Mouse (Mus musculus) adrenal gland, adult 10 weeks (tissue): Measurements from ENCODE around the gene Rpl18. TPM values are rescaled to one million over a fixed set of nuclear protein-coding genes. Genes with fewer than 3 reads are reported as not detected.

Experiments used
- polyA plus RNA-seq: library from polyadenylated mRNA; stranded (reverse); fragments of 350-450 nt; fragmentation: Illumina TruSeq; extraction: RNeasy Lipid Tissue Mini Kit (QIAGEN cat#74804); gene quantifications from one replicate; pipeline ENCODE4 v1.2.3, GENCODE M21; 2014; ENCODE audit warnings: low read depth, low replicate concordance

Rpl18 gene
- not detected for polyA plus RNA-seq

GRCm38 (mm10) chr7:45715090-45715708 is at the start of gene Rpl18:
Rpl18 (plus strand) TSS chr7:45715457.

GRCm38 (mm10) chr7:45666161-45666560 is 49.1 kb upstream of the Rpl18 start, which contains the start of gene Fut2:
Fut2 (minus strand) TSS chr7:45666394.

GRCm38 (mm10) chr7:45683396-45684050 is 31.7 kb upstream of the Rpl18 start, which contains the start of gene Ntn5:
Ntn5 (plus strand) TSS chr7:45684022.

GRCm38 (mm10) chr7:45693921-45694591 is 21.2 kb upstream of the Rpl18 start, which contains the start of gene Sec1:
Sec1 (minus strand) TSS chr7:45694402.

GRCm38 (mm10) chr7:45699523-45700141 is 15.6 kb upstream of the Rpl18 start, which contains the start of gene Car11:
Car11 (plus strand) TSS chr7:45699843.

GRCm38 (mm10) chr7:45704730-45705442 is 10.4 kb upstream of the Rpl18 start, which contains the start of gene Dbp:
Dbp (plus strand) TSS chr7:45705088.

GRCm38 (mm10) chr7:45717918-45718297 is 2.7 kb downstream of the Rpl18 start, which contains the start of gene Sphk2:
Sphk2 (minus strand) TSS chr7:45718002.

GRCm38 (mm10) chr7:45720413-45721233 is 5.4 kb downstream of the Rpl18 start, which contains the start of gene Fam83e:
Fam83e (plus strand) TSS chr7:45721212.

GRCm38 (mm10) chr7:45725713-45726112 is 10.5 kb downstream of the Rpl18 start, which contains the start of gene Spaca4:
Spaca4 (minus strand) TSS chr7:45725813.

Other genes with a start within 250 kb of the Rpl18 start
- 1.1 TPM for gene Bax, start 248.6 kb upstream of the Rpl18 start, polyA plus RNA-seq
- not detected for gene Tulp2, start 233.6 kb upstream of the Rpl18 start, polyA plus RNA-seq
- not detected for gene Gm45808, start 228.6 kb upstream of the Rpl18 start, polyA plus RNA-seq
- gene Dhdh, start 226.7 kb upstream of the Rpl18 start, polyA plus RNA-seq, result 122 TPM
- 68.5 TPM for gene Nucb1, start 205.1 kb upstream of the Rpl18 start, polyA plus RNA-seq
- gene Ppp1r15a, start 189.2 kb upstream of the Rpl18 start, polyA plus RNA-seq, result 3.1 TPM
- 1.2 TPM for gene Plekha4, start 189.1 kb upstream of the Rpl18 start, polyA plus RNA-seq
- not detected for gene Hsd17b14, start 160.6 kb upstream of the Rpl18 start, polyA plus RNA-seq
- 8.7 TPM for gene Bcat2, start 145.3 kb upstream of the Rpl18 start, polyA plus RNA-seq
- not detected for gene Fgf21, start 100.0 kb upstream of the Rpl18 start, polyA plus RNA-seq
- gene Fut1, start 98.2 kb upstream of the Rpl18 start, polyA plus RNA-seq, result not detected
- not detected for gene Izumo1, start 93.6 kb upstream of the Rpl18 start, polyA plus RNA-seq
- 0.23 TPM for gene Rasip1, start 88.0 kb upstream of the Rpl18 start, polyA plus RNA-seq
- 0.17 TPM for gene Mamstr, start 75.5 kb upstream of the Rpl18 start, polyA plus RNA-seq
- not detected for gene Fut2, start 49.1 kb upstream of the Rpl18 start, polyA plus RNA-seq
- not detected for gene Ntn5, start 31.4 kb upstream of the Rpl18 start, polyA plus RNA-seq
- gene Sec1, start 21.1 kb upstream of the Rpl18 start, polyA plus RNA-seq, result not detected
- gene Car11, start 15.6 kb upstream of the Rpl18 start, polyA plus RNA-seq, result 0.93 TPM
- gene Dbp, start 10.4 kb upstream of the Rpl18 start, polyA plus RNA-seq, result 9.2 TPM
- gene Sphk2, start 2.5 kb downstream of the Rpl18 start, polyA plus RNA-seq, result 0.82 TPM
- gene Fam83e, start 5.8 kb downstream of the Rpl18 start, polyA plus RNA-seq, result not detected
- not detected for gene Spaca4, start 10.4 kb downstream of the Rpl18 start, polyA plus RNA-seq
- not detected for gene Lmtk3, start 68.3 kb downstream of the Rpl18 start, polyA plus RNA-seq
- gene Sult2b1, start 69.2 kb downstream of the Rpl18 start, polyA plus RNA-seq, result not detected
- 25.3 TPM for gene Cyth2, start 99.1 kb downstream of the Rpl18 start, polyA plus RNA-seq
- gene Kcnj14, start 109.3 kb downstream of the Rpl18 start, polyA plus RNA-seq, result not detected
- 1.9 TPM for gene Grwd1, start 115.5 kb downstream of the Rpl18 start, polyA plus RNA-seq
- 84.8 TPM for gene Kdelr1, start 157.3 kb downstream of the Rpl18 start, polyA plus RNA-seq
- not detected for gene Grin2d, start 162.9 kb downstream of the Rpl18 start, polyA plus RNA-seq
- not detected for gene Syngr4, start 181.3 kb downstream of the Rpl18 start, polyA plus RNA-seq
- gene Tmem143, start 181.5 kb downstream of the Rpl18 start, polyA plus RNA-seq, result 4.7 TPM
- gene Emp3, start 205.9 kb downstream of the Rpl18 start, polyA plus RNA-seq, result 15.2 TPM
- 3.8 TPM for gene Ccdc114, start 208.6 kb downstream of the Rpl18 start, polyA plus RNA-seq